Mouse (Mus musculus): Measurements from ENCODE around the gene Mtg2.

Mtg2 gene

GRCm38 (mm10) chr2:180070481-180071453 is at the start of gene Mtg2:
TSS of gene Mtg2 (plus strand) at chr2:180070588.
- DNase-seq (ENCODE audit: low spot score) = peak; percentile 83

GRCm38 (mm10) chr2:180020919-180021318 is 49.5 kb upstream of the Mtg2 start:
- DNase-seq (ENCODE audit: low spot score) = no peak

DNA sequence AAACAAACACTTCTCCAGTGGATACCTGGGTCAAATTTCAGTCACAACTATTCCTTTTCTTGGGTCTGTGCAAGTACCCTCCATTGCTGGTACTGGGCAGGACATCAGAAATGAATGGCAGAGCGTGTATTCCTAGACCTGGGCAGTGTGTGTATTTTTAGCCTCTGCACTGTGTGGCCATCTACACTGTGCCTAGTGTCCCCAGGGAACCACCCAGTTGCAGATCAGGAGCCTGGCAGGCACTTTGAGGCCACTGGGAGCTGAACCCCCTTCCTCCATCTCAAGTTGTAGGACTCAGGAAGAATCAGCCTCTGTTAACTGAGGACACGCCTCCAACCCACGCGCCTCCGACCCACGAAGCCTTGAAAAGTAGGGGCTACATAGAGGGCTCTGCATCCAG is 47.6 kb upstream of the Mtg2 start:
- no peak for DNase-seq (ENCODE audit: low spot score)

DNA sequence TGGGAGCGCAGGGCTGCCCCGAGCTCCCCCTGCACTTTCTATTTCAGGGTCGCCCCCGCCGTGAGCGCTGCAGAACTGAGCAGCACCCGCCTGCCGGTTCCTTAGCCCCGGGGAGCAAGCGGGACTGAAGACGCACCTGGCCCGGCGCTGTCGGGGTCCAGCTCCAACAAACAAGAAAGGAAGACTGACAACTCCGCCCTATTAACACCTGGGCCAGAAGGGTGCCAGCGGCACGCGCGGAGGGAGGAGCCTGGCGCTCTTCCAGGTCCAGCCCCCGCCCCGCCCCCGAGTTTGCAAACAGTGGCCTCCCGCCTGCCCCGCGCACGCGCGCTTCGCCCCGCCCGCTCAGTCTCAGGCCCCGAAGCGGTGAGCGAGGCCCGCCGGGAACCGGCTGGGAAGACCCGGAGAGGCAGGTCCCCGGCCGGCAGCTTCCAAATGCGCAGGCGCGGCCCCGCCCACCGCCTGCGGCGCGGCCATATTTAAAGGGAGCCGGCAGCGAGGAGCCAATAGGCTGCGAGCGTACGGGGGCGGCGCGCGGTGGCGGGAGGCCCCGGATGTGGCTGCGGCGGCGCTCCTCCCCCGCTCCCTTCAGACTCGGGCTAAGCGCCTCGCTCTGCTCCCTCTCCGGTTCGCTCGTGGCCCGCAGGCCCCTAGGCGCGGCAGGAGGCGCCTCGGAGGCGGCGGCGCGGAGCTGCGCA is 45.8 kb upstream of the Mtg2 start, which contains the start of gene Lsm14b:
TSS of gene Lsm14b (plus strand) at position 587 of the 698 bp plus-strand sequence.
- peak; percentile 92 for DNase-seq (ENCODE audit: low spot score)

GRCm38 (mm10) chr2:180025135-180025860 is 45.1 kb upstream of the Mtg2 start:
- no peak for DNase-seq (ENCODE audit: low spot score)

DNA sequence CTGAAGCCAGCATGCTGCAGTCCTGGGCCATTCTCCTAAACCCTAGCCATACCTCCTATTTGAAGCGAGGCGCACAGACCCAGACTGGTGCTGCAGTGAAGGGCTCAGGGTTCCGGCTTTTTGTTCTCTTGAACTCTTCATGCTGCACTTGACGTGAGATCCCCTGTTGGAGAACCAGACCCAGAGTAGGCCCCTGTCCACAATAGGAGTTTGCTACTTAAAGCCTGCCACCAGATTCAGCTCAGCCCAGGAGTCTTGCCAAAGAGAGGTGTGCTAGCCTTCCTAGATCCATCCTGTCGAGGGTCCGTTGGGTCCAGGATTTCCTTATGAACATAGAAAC is 44.6 kb upstream of the Mtg2 start:
- no peak for DNase-seq (ENCODE audit: low spot score)

- DNase-seq (ENCODE audit: low spot score) = no peak
Measured at GRCm38 (mm10) chr2:180027768-180028167, 42.6 kb upstream of the Mtg2 start.

- no peak for DNase-seq (ENCODE audit: low spot score)
Measured at GRCm38 (mm10) chr2:180031270-180031669, 39.1 kb upstream of the Mtg2 start.

DNA sequence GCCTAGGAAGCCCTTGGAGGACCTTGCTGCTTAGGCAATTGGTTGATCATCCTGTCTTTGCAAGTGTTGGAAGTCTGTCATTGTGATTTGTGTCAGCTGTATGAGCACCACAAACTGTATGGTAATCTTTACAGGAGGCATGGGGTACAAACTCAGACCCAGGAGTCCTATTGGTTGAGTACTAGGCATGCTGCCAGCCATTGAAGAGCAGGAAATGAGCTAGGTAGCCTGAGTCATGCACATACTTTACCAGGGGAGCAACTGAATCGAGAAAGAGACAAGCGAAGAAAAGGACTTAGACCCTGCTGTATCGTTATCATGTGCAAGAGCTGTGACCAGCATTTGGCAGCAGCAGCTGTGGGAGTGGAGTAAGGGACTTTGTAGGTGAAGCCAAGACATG is 37.5 kb upstream of the Mtg2 start:
- no peak for DNase-seq (ENCODE audit: low spot score)

DNA sequence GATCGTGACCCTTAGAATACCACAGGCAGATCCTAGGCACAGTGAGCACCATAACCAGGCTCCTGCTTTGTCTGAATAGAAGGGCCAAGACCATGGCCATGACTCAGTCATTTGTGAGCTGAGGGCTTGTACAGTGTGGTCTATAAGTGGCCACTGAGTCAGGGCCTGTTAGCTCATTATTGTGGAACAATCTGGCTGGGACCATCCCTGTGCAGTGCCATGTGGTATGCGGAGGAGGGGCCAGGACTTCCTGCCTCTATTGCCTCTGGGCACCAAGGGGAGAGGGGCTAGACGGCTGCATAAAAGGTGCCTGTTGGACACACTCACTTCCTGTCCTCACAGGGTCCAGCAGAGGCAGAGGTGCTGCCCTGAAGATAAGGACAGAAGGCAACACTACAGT is 36.4 kb upstream of the Mtg2 start:
- DNase-seq (ENCODE audit: low spot score) = no peak

GRCm38 (mm10) chr2:180034753-180035152 is 35.6 kb upstream of the Mtg2 start:
- no peak for DNase-seq (ENCODE audit: low spot score)

DNA sequence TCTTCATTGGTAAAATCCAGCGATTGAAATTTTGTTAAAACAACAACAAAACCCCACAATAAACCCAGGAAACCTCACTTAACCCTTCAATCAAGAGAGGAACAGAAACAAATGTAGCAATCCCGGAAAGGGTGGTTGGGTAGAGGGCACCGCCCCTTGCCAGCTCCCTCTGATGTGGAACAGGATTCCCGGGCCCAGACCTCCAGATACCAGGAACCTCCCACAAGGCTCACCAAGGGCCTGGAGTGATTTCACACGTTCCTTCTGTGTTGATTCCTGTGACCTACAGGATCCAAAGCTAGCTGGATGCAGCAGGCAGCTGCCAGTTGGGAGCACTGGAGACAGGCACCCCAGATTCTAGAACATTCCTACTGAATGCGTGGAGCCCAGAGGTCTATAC is 30.0 kb upstream of the Mtg2 start:
- no peak for DNase-seq (ENCODE audit: low spot score)

DNA sequence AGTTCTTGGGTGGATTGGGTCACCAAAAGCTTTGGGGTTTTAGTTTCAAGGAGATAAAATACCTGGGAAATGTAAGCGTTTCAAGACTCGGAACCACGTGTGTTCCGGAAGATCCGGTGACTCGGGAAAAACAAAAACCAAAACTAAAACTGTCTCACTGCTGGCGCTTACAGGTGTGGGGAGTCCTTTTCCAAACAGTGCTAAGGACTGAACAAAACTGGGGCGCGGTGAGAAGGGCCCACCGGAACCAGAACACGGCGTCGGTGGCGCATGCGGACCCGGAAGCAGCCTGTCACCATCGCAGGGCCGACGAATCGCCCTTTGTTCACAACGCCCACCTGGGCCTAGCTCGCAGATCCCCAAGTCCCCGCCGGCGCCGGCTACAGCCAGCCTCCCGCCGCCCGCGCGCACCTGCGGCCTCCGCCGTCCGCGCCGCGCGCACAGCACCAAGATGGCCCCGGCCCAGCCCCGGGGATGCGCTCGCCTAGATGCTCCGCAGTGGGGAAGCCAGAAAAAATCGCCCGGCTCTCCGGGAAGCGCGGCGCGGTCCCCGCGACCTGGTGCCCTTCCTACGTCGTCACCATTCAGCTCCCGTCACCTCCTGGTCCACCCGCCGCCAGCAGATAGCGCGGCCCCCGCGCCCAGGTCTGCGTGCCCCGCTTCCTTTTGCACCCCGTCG is 28.7 kb upstream of the Mtg2 start:
- DNase-seq (ENCODE audit: low spot score) = no peak

DNA sequence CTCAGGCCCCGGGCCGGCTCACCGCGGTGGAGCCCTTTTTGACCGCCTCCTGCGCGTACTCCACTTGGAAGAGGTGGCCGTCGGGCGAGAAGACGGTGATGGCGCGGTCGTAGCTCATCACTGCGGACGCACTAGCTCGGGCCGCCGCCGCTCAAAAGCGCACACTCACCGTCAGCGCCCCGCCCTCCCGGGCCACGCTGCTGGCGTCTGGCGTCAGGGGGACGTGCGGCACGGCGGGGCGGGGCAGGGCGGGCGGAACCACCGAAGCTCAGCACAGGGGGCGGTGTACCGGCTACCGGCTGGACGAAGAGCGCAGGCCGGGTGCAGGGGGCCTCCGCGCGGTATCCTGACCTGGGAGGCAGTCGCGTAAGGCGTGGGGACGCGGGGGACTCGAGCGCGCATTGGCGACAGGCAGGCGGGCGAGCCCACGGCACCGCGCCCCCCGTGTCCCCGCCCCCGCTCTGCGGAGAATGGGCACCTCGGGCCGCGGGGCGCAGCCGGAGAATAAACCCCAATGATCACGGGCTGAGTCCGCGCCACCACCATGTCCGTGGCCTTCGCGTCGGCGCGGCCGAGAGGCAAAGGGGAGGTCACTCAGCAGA is 28.0 kb upstream of the Mtg2 start, which contains the start of the genes Psma7 and Ss18l1:
TSS of gene Psma7 (minus strand) at position 178 of the 602 bp plus-strand sequence.
TSS of gene Ss18l1 (plus strand) at position 254 of the 602 bp plus-strand sequence.
- peak; percentile 54 for DNase-seq (ENCODE audit: low spot score)

GRCm38 (mm10) chr2:180042858-180043515 is 27.4 kb upstream of the Mtg2 start:
- no peak for DNase-seq (ENCODE audit: low spot score)

DNA sequence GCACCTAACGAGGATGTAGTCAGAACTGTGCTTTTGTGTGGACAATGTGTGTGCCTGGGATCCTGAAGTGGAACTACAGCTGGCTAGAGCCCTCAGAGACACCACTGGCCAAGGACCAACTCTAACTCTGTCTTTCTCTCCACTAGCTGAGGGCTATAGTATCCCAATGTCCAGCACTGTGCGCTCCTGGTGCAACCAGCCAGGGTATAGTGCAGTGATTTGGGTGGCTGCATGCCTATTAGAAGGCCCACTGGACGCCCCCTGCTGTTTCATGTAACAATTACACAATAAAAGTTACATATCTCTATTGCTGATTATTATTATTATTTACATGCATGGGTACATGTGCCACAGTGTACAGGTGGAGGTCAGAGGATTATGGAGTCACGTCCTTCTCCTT is 25.1 kb upstream of the Mtg2 start:
- DNase-seq (ENCODE audit: low spot score) = no peak

GRCm38 (mm10) chr2:180047580-180047979 is 22.8 kb upstream of the Mtg2 start:
- DNase-seq (ENCODE audit: low spot score) = no peak

DNA sequence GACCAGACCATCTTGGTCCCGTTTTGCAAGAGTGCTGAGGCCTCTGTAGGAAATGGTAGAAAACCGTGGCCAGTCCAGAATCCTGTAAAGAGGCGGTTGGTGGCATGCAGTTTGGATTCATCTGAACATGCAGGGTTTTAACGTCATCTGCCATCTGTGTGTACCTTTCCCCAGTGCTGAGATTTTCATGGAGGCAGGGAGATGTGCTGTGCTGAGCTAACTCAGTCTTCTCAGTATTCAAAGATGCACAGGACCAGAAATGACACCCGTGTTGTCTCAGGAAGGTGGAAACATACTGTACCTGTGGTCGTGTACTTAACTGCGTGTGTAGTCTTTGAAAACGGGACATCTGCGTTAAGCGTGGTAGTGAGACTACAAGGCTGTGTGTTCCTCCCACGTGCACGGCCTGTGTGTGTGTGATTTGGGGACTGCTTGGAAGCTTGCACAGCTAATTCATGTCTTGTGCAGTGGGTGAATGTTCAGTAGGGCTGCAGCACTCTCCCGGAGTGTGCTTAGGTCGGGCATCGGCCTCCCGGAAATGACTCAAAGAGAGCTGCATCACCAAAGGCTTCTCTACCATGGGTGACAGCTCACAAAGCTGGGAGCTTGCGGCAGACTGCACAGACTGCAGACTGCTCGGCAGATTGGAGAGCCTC is 22.3 kb upstream of the Mtg2 start:
- DNase-seq (ENCODE audit: low spot score) = no peak

DNA sequence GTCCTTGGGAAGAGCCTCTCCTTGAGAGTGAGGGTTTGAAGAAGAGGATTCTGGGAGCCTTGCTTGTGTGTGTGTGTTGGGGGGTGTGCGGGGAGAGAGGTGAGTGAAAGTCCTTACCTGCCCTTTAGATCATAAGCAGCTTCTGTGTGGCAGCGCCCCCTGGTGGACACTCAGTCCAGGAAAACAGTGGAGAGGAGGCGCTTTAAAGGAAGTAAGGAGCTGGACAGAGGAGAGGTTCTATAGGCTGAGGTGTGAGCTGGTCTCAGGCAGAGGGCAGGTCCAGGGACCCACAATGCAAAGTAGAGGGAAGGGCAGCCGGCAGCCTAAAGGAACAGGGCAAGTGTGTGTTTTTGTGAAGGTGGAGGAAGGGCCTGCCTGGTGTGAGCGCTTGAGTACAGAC is 19.4 kb upstream of the Mtg2 start:
- DNase-seq (ENCODE audit: low spot score) = peak; percentile 65

All from urinary bladder, postnatal 10 days (tissue).